Mouse (Mus musculus): ENCODE data around the gene Mindy3. TPM values are rescaled to one million over a fixed set of nuclear protein-coding genes. Genes with fewer than 3 reads are reported as not detected.

Mindy3 gene
- total RNA-seq (2014; rRNA removed) = 53.9 and 60.4 TPM in 2 replicates
- 45.6 and 48.4 TPM in 2 replicates for polyA plus RNA-seq (2015; fragmentation: Nextera tagmentation; extraction: Ambion mirVana)

- peak within 1 kb of the TSS; percentile 57 for H3K27ac ChIP-seq (ENCODE audit: low read depth, low read length)
- peak within 1 kb of the TSS; percentile 89 for H3K4me3 ChIP-seq (ENCODE audit: low read depth, low read length)
- WGBS = 0% methylated on average over 25 of the region's 25 CpGs
- H3K36me3 ChIP-seq (ENCODE audit: insufficient read depth) = no peaks in the 10 kb centered on the region
- ATAC-seq (peak; percentile 96), DNase-seq (peak; percentile 91)
- H3K4me1 ChIP-seq (ENCODE audit: insufficient read depth) = peaks cover 10% of the 10 kb centered on the region
- no peaks in the 10 kb centered on the region for H3K9me3 ChIP-seq (ENCODE audit: low read length)
- H3K27me3 ChIP-seq (ENCODE audit: insufficient read depth, low read length) = no peaks in the 10 kb centered on the region
- H3K9ac ChIP-seq = peak within 1 kb of the TSS; percentile 76
- TF ChIP-seq CTCF (IDR thresholded peaks at IDR 0.05; ENCODE audit: low read depth) = peak; percentile 24; the same call in 1 of the 2 replicates
- H3K4me2 ChIP-seq (ENCODE audit: low read depth) = peak within 1 kb of the TSS; percentile 92
These were observed at the start of gene Mindy3 for GRCm38 (mm10) chr2:12419262-12419655. Gene Mindy3 (minus strand): TSS chr2:12419470.

- no peaks in the 10 kb centered on the region for H3K9me3 ChIP-seq (ENCODE audit: low read length)
- ATAC-seq (no peak; the same call in 1 of the 2 replicates), DNase-seq (peak; percentile 16)
- no peaks in the 10 kb centered on the region for H3K27me3 ChIP-seq (ENCODE audit: insufficient read depth, low read length)
- WGBS = 88% methylated on average over 1 of the region's 1 CpGs
- H3K9ac ChIP-seq = no peak overlapping the region
- H3K4me2 ChIP-seq (ENCODE audit: low read depth) = no peak overlapping the region
- H3K36me3 ChIP-seq (ENCODE audit: insufficient read depth) = no peaks in the 10 kb centered on the region
- no peak overlapping the region for H3K4me3 ChIP-seq (ENCODE audit: low read depth, low read length)
- H3K4me1 ChIP-seq (ENCODE audit: insufficient read depth) = no peaks in the 10 kb centered on the region
- no peak overlapping the region for H3K27ac ChIP-seq (ENCODE audit: low read depth, low read length)
- TF ChIP-seq CTCF (IDR thresholded peaks at IDR 0.05; ENCODE audit: low read depth) = peak; percentile 62
These were observed 40.5 kb upstream of the Mindy3 start for GRCm38 (mm10) chr2:12459732-12460131.

- H3K4me3 ChIP-seq (ENCODE audit: low read depth, low read length) = no peak overlapping the region
- H3K27me3 ChIP-seq (ENCODE audit: insufficient read depth, low read length) = no peaks in the 10 kb centered on the region
- H3K9ac ChIP-seq = no peak overlapping the region
- DNase-seq (no peak), ATAC-seq (no peak)
- no peaks in the 10 kb centered on the region for H3K4me1 ChIP-seq (ENCODE audit: insufficient read depth)
- H3K9me3 ChIP-seq (ENCODE audit: low read length) = no peaks in the 10 kb centered on the region
- no peak overlapping the region for H3K4me2 ChIP-seq (ENCODE audit: low read depth)
- TF ChIP-seq CTCF (IDR thresholded peaks at IDR 0.05; ENCODE audit: low read depth) = no peak
- 80% methylated on average over 3 of the region's 3 CpGs for WGBS
- H3K36me3 ChIP-seq (ENCODE audit: insufficient read depth) = no peaks in the 10 kb centered on the region
- no peak overlapping the region for H3K27ac ChIP-seq (ENCODE audit: low read depth, low read length)
These were observed 30.8 kb upstream of the Mindy3 start for GRCm38 (mm10) chr2:12450108-12450507.

- Histone ChIP-seq H3K9ac (no peak overlapping the region), H3K36me3 (ENCODE audit: insufficient read depth) (no peaks in the 10 kb centered on the region), H3K9me3 (ENCODE audit: low read length) (no peaks in the 10 kb centered on the region), H3K4me1 (ENCODE audit: insufficient read depth) (no peaks in the 10 kb centered on the region), H3K4me2 (ENCODE audit: low read depth) (no peak overlapping the region), H3K4me3 (ENCODE audit: low read depth, low read length) (no peak overlapping the region), H3K27me3 (ENCODE audit: insufficient read depth, low read length) (no peaks in the 10 kb centered on the region), H3K27ac (ENCODE audit: low read depth, low read length) (no peak overlapping the region)
- DNase-seq (no peak), ATAC-seq (no peak)
- TF ChIP-seq CTCF (IDR thresholded peaks at IDR 0.05; ENCODE audit: low read depth) = no peak
These were observed 20.9 kb upstream of the Mindy3 start for GRCm38 (mm10) chr2:12440120-12440519.

- no peak for TF ChIP-seq CTCF (IDR thresholded peaks at IDR 0.05; ENCODE audit: low read depth)
- H3K27me3 ChIP-seq (ENCODE audit: insufficient read depth, low read length) = no peaks in the 10 kb centered on the region
- 42% methylated on average over 2 of the region's 2 CpGs for WGBS
- H3K9ac ChIP-seq = no peak overlapping the region
- no peaks in the 10 kb centered on the region for H3K9me3 ChIP-seq (ENCODE audit: low read length)
- no peak for DNase-seq
- H3K4me1 ChIP-seq (ENCODE audit: insufficient read depth) = no peaks in the 10 kb centered on the region
- no peak overlapping the region for H3K4me2 ChIP-seq (ENCODE audit: low read depth)
- H3K4me3 ChIP-seq (ENCODE audit: low read depth, low read length) = no peak overlapping the region
- no peak overlapping the region for H3K27ac ChIP-seq (ENCODE audit: low read depth, low read length)
- ATAC-seq = no peak
- no peaks in the 10 kb centered on the region for H3K36me3 ChIP-seq (ENCODE audit: insufficient read depth)
These were observed 20.3 kb upstream of the Mindy3 start for GRCm38 (mm10) chr2:12439543-12439942.

GRCm38 (mm10) chr2:12438181-12438580, 18.9 kb upstream of the Mindy3 start:
- Histone ChIP-seq H3K9me3 (ENCODE audit: low read length) (no peaks in the 10 kb centered on the region), H3K27me3 (ENCODE audit: insufficient read depth, low read length) (no peaks in the 10 kb centered on the region), H3K4me1 (ENCODE audit: insufficient read depth) (no peaks in the 10 kb centered on the region), H3K4me2 (ENCODE audit: low read depth) (no peak overlapping the region), H3K36me3 (ENCODE audit: insufficient read depth) (no peaks in the 10 kb centered on the region), H3K27ac (ENCODE audit: low read depth, low read length) (no peak overlapping the region), H3K4me3 (ENCODE audit: low read depth, low read length) (no peak overlapping the region), H3K9ac (no peak overlapping the region)
- TF ChIP-seq CTCF (IDR thresholded peaks at IDR 0.05; ENCODE audit: low read depth) = peak; percentile 72
- DNase-seq (peak; percentile 81), ATAC-seq (peak; percentile 76; the same call in 1 of the 2 replicates)
- WGBS = 84% methylated on average over 2 of the region's 2 CpGs

GRCm38 (mm10) chr2:12432055-12432454, 12.8 kb upstream of the Mindy3 start:
- Histone ChIP-seq H3K4me1 (ENCODE audit: insufficient read depth) (no peaks in the 10 kb centered on the region), H3K36me3 (ENCODE audit: insufficient read depth) (no peaks in the 10 kb centered on the region), H3K27me3 (ENCODE audit: insufficient read depth, low read length) (no peaks in the 10 kb centered on the region), H3K9ac (no peak overlapping the region), H3K4me3 (ENCODE audit: low read depth, low read length) (no peak overlapping the region), H3K27ac (ENCODE audit: low read depth, low read length) (no peak overlapping the region), H3K4me2 (ENCODE audit: low read depth) (no peak overlapping the region), H3K9me3 (ENCODE audit: low read length) (no peaks in the 10 kb centered on the region)
- 65% methylated on average over 1 of the region's 1 CpGs for WGBS
- DNase-seq (no peak), ATAC-seq (no peak)
- TF ChIP-seq CTCF (IDR thresholded peaks at IDR 0.05; ENCODE audit: low read depth) = no peak
